Mouse (Mus musculus) liver, embryonic 12.5 days (tissue): ENCODE data around the gene Psmf1. TPM values are rescaled to one million over a fixed set of nuclear protein-coding genes. Genes with fewer than 3 reads are reported as not detected.

ENCODE experiments used
- ATAC-seq: fragments of 200-750 bp; cut with Nextera tagmentation; 2 replicates; pipeline ENCODE4 v1.8.0; 2017; ENCODE audit warnings: moderate number of reproducible peaks, mild to moderate bottlenecking, moderate library complexity
- H3K27ac ChIP-seq: fragments of 300-500 bp; sonication (generic); 2 replicates; pipeline ENCODE4 v1.5.1; 2016; ENCODE audit warnings: mild to moderate bottlenecking
- H3K27me3 ChIP-seq: fragments of 300-500 bp; sonication (generic); replicated peaks from 2 replicates; pipeline ENCODE4 v1.6.1; 2016; ENCODE audit warnings: mild to moderate bottlenecking, moderate library complexity
- H3K36me3 ChIP-seq: fragments of 300-500 bp; sonication (generic); 2 replicates; pipeline ENCODE4 v1.6.1; 2016; ENCODE audit warnings: mild to moderate bottlenecking, moderate library complexity
- H3K4me1 ChIP-seq: fragments of 300-500 bp; sonication (generic); 2 replicates; pipeline ENCODE4 v1.6.1; 2016
- H3K4me2 ChIP-seq: fragments of 300-500 bp; sonication (generic); 2 replicates; pipeline ENCODE4 v1.6.1; 2016; ENCODE audit warnings: mild to moderate bottlenecking, moderate library complexity
- H3K4me3 ChIP-seq: fragments of 300-500 bp; sonication (generic); 2 replicates; pipeline ENCODE4 v1.5.1; 2016; ENCODE audit warnings: mild to moderate bottlenecking, moderate library complexity
- H3K9ac ChIP-seq: fragments of 300-500 bp; sonication (generic); 2 replicates; pipeline ENCODE4 v1.6.1; 2016; ENCODE audit warnings: mild to moderate bottlenecking, moderate library complexity
- H3K9me3 ChIP-seq: fragments of 300-500 bp; sonication (generic); replicated peaks from 2 replicates; pipeline ENCODE4 v1.6.1; 2016; ENCODE audit warnings: mild to moderate bottlenecking, moderate library complexity
- WGBS: fragments of 180-500 bp; shearing (Covaris S2); methylation state at CpG from one replicate; pipeline ENCODE4 v1.1.7; 2016; ENCODE audit not compliant: insufficient replicate concordance; 5-methylcytosine and 5-hydroxymethylcytosine counted together
- polyA plus RNA-seq: library from polyadenylated mRNA; unstranded; fragments of >200 nt; fragmentation: Nextera tagmentation; extraction: Ambion mirVana; gene quantifications from 2 replicates; pipeline ENCODE4 v1.2.1, GENCODE M21; 2016

Gene Psmf1
- polyA plus RNA-seq, 1 experiment from 2014 or later, result 54.6 TPM

DNA sequence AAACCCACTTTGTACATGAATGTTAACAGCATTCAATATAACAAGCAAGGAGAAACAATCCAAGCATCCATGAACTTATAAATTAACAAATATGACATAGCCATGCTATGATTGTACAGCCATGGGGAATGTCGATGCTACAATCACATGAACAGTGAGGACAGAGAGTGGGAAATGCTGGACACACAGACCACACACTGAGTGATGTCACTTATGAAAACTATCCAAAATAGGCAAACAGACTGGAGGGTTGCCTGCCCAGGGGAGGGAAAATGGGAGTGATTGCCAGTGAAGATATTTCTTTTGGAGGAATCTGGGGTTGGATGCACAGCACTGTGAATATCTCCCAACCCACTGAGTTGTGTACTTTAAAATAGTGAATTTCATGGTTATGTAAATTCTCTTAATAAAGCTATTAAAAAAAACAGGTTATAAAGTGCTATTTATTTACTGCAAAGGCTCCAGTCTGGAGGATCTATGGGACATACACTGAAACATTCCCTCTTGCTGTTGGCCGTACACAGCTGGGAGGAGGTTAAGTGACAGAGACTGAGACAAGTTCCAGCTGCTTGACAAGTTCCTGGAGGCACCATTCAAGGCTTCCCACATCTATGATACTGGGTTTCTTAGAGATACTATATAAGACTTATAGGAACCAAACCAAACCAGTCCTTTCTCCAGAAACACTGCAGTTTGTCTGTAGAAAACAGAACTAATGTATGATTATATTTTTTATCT lies 27.5 kb downstream of the Psmf1 start:
- Histone ChIP-seq H3K27ac (no peak overlapping the region), H3K4me2 (no peak overlapping the region), H3K36me3 (peaks cover 63% of the 10 kb centered on the region), H3K4me3 (no peak overlapping the region), H3K4me1 (no peaks in the 10 kb centered on the region), H3K27me3 (no peaks in the 10 kb centered on the region), H3K9me3 (no peaks in the 10 kb centered on the region), H3K9ac (no peak overlapping the region)
- WGBS, result 84% methylated on average over 2 of the region's 2 CpGs
- no peak for ATAC-seq

DNA sequence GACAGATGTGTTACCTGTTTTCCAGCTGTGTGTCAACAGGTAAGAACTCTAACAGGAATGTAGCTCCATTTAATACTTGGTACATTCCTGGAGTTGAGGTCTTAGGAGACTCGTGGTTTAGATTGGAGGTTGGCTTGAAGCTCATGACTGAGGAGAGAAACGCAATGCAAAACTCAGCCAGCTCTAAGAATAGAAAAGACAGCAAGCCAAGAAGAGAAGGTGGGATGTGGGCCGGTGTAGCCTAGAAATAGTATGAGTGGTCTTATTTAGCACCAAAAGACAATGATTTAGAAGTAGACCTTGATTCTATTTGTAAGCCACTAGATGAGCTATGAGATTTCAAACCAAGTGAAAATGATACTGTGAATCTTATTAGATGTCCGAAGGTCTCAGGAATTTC lies 28.5 kb downstream of the Psmf1 start:
- H3K27ac ChIP-seq, result no peak overlapping the region
- no peaks in the 10 kb centered on the region for H3K4me1 ChIP-seq
- H3K9ac ChIP-seq, result no peak overlapping the region
- no peak overlapping the region for H3K4me2 ChIP-seq
- no peaks in the 10 kb centered on the region for H3K9me3 ChIP-seq
- peaks cover 54% of the 10 kb centered on the region for H3K36me3 ChIP-seq
- 78% methylated on average over 4 of the region's 4 CpGs for WGBS
- H3K4me3 ChIP-seq, result no peak overlapping the region
- no peak for ATAC-seq
- H3K27me3 ChIP-seq, result no peaks in the 10 kb centered on the region

DNA sequence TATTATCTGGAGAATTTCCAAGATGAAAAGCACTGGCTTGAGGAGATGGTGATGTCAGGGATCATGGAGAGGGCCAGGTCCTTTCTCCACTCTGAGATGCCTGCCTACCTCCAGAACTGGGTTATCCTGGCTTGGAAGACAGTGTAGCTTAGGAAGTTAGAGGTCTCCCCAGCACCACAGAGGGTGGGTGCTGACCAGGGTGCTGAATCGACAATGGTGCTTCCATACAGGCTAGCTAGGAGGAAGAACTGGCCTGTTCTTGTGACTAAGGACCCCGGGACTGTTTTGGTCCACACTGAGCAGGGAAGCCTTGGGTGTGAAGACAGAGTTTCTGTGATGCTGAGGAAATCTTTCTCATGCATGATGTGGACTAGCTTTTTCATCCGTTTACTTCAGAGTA lies 31.3 kb downstream of the Psmf1 start:
- no peaks in the 10 kb centered on the region for H3K4me1 ChIP-seq
- H3K27ac ChIP-seq, result no peak overlapping the region
- no peak overlapping the region for H3K9ac ChIP-seq
- 0 out of 2 replicates have a peak, but pooled peaks cover 3% of the 10 kb centered on the region for H3K27me3 ChIP-seq
- no peak overlapping the region for H3K4me2 ChIP-seq
- peaks cover 26% of the 10 kb centered on the region for H3K36me3 ChIP-seq
- 28% methylated on average over 3 of the region's 3 CpGs for WGBS
- H3K9me3 ChIP-seq, result no peaks in the 10 kb centered on the region
- ATAC-seq, result no peak
- H3K4me3 ChIP-seq, result no peak overlapping the region

DNA sequence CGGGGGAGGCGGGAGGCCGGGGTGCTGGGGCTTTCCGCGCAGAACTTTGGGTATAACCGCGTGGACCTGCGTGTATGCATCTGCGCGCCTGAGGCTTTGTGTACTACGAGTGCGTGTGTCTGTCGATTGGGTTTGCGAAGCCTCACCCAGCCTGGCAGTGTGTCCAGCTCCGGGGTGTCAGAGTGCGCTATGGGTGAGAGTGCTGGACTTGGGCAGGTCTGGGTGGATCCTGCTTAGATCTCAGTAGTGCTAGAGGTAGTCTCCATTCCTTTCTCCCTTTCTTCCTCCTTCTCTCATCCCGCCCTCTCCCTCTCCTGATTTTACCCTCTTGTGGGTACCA lies 41.2 kb downstream of the Psmf1 start:
- no peak overlapping the region for H3K27ac ChIP-seq

DNA sequence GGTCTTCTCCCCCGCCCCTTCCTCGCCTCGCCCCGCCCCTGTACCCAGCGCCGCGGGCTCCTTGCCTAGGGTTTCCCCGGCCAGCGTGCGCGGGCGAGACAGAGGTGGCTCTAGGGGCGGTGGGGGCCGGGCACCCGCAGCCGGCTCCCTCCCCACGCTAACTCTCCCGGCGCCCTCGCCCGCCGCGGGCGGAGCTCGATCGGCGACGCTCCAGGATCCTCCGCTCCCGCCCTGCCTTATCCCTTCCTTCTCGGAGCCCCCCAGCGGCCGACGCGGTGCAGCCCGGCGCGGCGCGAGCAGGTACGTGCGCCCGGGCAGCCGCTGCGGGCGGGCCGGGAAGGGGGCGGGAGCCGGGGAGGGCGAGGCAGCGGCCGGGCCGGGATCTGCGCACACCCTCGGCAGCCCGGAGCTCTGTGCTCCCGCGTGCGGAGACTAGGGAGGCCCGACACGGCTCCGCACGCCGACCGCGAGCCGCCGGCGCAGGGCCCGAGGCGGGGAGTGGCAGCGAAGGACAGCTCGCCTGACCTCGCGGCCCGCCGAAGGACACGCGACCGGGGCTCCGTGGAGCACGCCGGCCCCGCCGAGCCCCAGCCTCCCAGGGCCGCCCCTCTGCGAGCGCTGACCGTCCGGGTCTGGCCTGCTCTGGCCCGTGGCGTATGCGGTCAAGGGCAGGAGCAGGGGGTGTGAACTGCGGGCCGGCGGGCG lies 41.7 kb downstream of the Psmf1 start:
- ATAC-seq, result peak; percentile 50
- peak overlapping the region; percentile 57 for H3K9ac ChIP-seq
- H3K4me1 ChIP-seq, result peaks cover 11% of the 10 kb centered on the region; the same call in 1 of the 2 replicates
- H3K9me3 ChIP-seq, result no peaks in the 10 kb centered on the region
- 1% methylated on average over 82 of the region's 97 CpGs for WGBS
- no peak overlapping the region for H3K27ac ChIP-seq
- peak overlapping the region; percentile 54 for H3K4me3 ChIP-seq
- H3K27me3 ChIP-seq, result peaks cover 75% of the 10 kb centered on the region
- no peaks in the 10 kb centered on the region for H3K36me3 ChIP-seq
- H3K4me2 ChIP-seq, result peak overlapping the region; percentile 73

More for the DNA sequence above, 41.2 kb downstream of the Psmf1 start:
- 0 out of 2 replicates have a peak, but pooled peaks have one; percentile 1 for ATAC-seq
- peaks cover 11% of the 10 kb centered on the region; the same call in 1 of the 2 replicates for H3K4me1 ChIP-seq
- H3K27me3 ChIP-seq, result peaks cover 75% of the 10 kb centered on the region
- H3K4me2 ChIP-seq, result peak overlapping the region; percentile 73
- H3K36me3 ChIP-seq, result no peaks in the 10 kb centered on the region
- no peaks in the 10 kb centered on the region for H3K9me3 ChIP-seq
- H3K4me3 ChIP-seq, result peak overlapping the region; percentile 54
- H3K9ac ChIP-seq, result no peak overlapping the region
- 3% methylated on average over 16 of the region's 17 CpGs for WGBS

DNA sequence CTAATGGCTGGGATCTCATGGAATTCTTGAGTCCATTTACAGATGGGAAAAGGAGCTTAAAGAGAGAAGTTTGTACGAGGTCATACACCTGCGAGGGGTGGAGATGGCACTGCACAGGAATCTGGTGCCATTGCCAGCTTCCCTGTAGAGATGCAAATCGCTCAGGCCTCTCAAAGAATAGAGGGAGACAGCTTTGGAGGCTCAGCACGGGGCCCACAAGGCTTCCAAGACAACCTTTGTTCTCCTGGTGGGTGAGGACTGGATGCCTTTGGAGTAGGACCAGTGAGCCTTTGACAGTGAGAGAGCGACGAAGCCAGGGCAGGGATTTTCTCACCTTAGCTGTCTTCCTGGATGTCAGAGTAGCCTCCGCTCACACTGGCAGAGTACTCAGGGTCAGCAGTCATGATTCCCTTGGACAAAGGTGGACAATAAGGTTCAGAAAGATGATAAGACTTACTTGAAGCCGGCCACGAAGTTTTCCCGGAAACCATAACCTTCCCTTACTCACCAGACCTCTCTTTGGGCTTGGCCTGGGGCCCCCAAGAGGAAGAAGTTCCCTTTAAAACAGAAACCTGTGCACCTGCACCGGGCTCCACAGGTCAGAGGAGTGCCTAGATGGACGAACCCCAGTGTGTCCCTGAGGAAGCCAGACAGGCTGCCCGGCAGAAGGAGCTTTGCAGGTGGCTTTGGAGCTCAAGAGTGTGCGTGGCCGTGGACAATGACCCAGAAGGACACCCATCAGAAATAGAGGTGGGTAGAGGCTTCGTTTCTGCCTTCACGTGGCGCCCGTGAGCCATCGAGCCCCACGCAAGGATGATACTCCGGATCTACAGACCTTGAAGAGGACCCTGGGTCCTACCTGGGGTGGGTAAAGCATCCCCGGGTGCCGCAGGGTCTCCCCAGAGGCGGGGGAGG lies 42.5 kb downstream of the Psmf1 start, which contains the start of gene Tmem74b:
Tmem74b (plus strand) TSS at position 778 of the 915 bp plus-strand sequence.
- Histone ChIP-seq H3K36me3 (no peaks in the 10 kb centered on the region), H3K4me2 (peak within 1 kb of the TSS; percentile 73), H3K9ac (peak within 1 kb of the TSS; percentile 57), H3K4me1 (peaks cover 11% of the 10 kb centered on the region; the same call in 1 of the 2 replicates), H3K27ac (no peak within 1 kb of the TSS), H3K4me3 (peak within 1 kb of the TSS; percentile 54), H3K27me3 (peaks cover 72% of the 10 kb centered on the region), H3K9me3 (no peaks in the 10 kb centered on the region)
- WGBS, result 7% methylated on average over 25 of the region's 25 CpGs
- no peak for ATAC-seq

DNA sequence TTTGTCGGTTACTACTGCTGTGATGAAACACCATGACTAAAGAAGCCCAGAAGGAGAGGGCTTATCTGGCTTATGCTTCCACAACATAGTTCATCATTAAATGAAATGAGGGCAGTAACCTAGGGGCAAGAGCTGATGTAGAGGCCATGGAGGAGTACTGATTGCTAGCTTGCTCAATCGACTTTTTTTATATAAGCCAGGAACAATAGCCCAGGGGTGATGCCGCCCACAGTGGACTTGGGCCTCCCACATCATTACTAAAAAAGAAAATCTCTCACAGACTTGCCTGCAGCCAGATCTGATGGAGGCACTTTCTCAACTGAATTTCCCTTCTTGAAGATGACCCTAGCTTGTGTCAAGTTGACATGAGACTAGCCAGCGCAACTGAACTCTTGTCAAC lies 61.0 kb downstream of the Psmf1 start:
- H3K9ac ChIP-seq, result no peak overlapping the region
- no peak overlapping the region for H3K4me2 ChIP-seq
- no peaks in the 10 kb centered on the region for H3K36me3 ChIP-seq
- no peak overlapping the region for H3K27ac ChIP-seq
- no peaks in the 10 kb centered on the region for H3K9me3 ChIP-seq
- no peak overlapping the region for H3K4me3 ChIP-seq
- H3K27me3 ChIP-seq, result no peaks in the 10 kb centered on the region
- no peak for ATAC-seq
- H3K4me1 ChIP-seq, result no peaks in the 10 kb centered on the region
- 57% methylated on average over 4 of the region's 4 CpGs for WGBS

DNA sequence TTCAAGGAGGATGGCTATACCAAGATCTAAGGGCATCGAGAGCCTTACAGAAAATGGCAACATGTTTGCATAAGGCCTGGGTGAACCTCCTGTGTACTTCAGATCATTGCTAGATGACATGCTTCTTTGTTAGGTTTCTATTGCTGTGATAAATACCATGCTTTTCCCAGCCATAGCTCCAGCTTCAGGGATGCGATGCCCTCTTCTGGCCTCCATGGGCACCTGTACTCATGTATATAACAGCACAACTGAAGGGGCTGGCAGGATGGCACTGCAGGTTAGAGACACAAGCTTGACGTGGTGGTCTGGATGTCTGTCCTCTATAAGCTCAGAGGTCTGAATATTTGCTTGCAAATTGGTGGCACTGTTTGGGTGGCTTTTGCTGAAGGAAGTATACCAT lies 61.6 kb downstream of the Psmf1 start:
- no peak overlapping the region for H3K4me2 ChIP-seq
- no peaks in the 10 kb centered on the region for H3K27me3 ChIP-seq
- no peak overlapping the region for H3K27ac ChIP-seq
- H3K36me3 ChIP-seq, result no peaks in the 10 kb centered on the region
- no peak for ATAC-seq
- no peak overlapping the region for H3K9ac ChIP-seq
- H3K4me1 ChIP-seq, result no peaks in the 10 kb centered on the region
- no peaks in the 10 kb centered on the region for H3K9me3 ChIP-seq
- WGBS, result 41% methylated on average over 3 of the region's 3 CpGs
- no peak overlapping the region for H3K4me3 ChIP-seq

DNA sequence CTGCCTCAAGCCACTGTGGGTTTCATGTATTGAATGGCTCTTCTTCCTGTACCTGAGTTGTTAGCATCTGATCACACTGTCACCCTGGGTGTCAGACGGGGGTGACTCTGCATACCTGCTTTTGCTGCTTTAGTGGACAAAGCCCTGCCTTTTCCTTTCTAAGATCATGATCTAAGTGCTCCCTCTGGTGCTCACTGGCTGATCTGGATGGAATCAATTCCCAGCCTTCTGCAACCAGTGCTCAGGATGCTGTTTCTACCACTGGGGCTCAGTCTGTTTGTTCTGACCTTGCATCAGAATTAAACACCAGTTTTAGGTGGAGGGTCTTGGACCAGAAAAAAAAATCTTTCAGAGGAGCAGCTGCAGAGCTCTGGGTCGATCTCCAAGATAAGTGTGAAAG lies 67.8 kb downstream of the Psmf1 start:
- no peaks in the 10 kb centered on the region for H3K36me3 ChIP-seq
- H3K4me2 ChIP-seq, result no peak overlapping the region
- H3K9me3 ChIP-seq, result no peaks in the 10 kb centered on the region
- no peak overlapping the region for H3K27ac ChIP-seq
- H3K4me3 ChIP-seq, result no peak overlapping the region
- no peaks in the 10 kb centered on the region for H3K4me1 ChIP-seq
- 40% methylated on average over 2 of the region's 2 CpGs for WGBS
- H3K9ac ChIP-seq, result no peak overlapping the region
- peaks cover 3% of the 10 kb centered on the region; the same call in 1 of the 2 replicates for H3K27me3 ChIP-seq
- no peak for ATAC-seq

DNA sequence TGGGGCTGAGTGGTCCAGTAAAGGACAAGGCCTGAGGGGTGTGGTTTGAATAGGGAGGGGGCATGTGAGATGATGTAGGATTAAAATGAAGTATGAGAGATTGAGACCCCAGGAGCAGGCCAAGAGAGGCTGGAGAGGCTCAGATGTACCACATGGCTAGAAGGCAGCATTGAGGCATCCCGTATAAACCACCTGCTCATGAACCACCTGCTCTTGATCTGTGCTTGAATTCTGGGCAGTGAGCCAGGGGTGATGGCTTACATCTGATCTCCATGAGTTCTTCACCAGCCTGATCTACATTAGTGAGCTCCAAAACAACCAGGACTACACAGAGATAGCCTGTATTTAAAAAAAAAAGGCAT lies 73.0 kb downstream of the Psmf1 start:
- Histone ChIP-seq H3K4me1 (peaks cover 9% of the 10 kb centered on the region), H3K4me3 (no peak overlapping the region), H3K9me3 (no peaks in the 10 kb centered on the region), H3K4me2 (no peak overlapping the region), H3K9ac (no peak overlapping the region), H3K27ac (no peak overlapping the region), H3K36me3 (no peaks in the 10 kb centered on the region), H3K27me3 (peaks cover 19% of the 10 kb centered on the region)
- WGBS, result 68% methylated on average over 1 of the region's 1 CpGs
- no peak for ATAC-seq

DNA sequence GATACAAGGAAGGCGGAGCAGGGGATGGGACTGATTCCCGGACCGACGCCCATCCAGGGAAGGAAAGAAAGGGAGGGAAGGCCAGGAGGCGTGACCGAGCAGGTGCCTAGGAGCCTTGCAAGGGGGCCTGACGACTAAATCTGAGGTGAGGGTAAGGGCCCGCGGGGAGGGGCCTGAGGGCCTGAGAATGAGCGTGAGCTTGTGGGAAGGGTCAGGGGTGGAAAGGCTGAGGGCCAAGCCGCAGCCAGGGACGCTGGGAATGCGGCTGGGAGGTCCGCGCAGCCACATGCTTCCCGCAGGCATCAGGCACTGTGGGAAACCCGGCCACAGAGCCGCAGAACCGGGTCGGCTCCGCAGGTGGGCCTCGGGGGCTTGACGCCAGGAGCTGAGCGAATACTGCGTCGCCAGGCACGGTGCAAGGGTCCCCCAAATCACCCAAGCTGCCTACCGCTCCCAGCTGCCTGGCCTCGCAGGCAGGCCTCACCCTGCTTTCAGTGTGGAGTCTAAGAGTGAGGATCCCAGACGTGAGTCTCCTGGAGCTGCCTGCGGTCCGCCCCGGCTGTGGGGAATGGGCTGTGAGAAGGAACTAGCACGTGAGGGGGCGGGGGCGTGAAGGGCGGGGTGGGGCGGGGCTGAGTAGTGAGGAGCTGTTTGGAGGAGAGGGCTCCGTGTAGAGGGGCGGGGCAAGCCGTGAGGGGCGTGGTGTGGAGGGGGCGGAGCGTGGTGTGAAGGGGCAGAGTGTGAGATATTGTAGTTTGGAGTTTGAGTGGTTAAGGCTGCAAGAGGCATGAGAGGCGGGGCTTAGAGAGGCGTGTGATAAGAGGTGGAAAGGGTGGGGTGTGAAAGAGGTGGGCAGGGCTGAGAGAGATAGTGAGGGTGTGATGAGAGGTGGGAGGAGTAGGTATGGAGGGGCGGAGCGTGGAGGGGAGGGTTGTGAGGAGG lies 73.7 kb downstream of the Psmf1 start:
- no peaks in the 10 kb centered on the region for H3K36me3 ChIP-seq
- H3K9ac ChIP-seq, result no peak overlapping the region
- peaks cover 9% of the 10 kb centered on the region for H3K4me1 ChIP-seq
- H3K4me2 ChIP-seq, result no peak overlapping the region
- peak; percentile 77 for ATAC-seq
- WGBS, result 31% methylated on average over 48 of the region's 48 CpGs
- peaks cover 19% of the 10 kb centered on the region for H3K27me3 ChIP-seq
- H3K27ac ChIP-seq, result no peak overlapping the region
- no peak overlapping the region for H3K4me3 ChIP-seq
- no peaks in the 10 kb centered on the region for H3K9me3 ChIP-seq
